Mouse (Mus musculus) embryo, embryonic 11.5 days (tissue): ENCODE measurements around the gene Ece1.

Source experiments
- DNase-seq: peaks from one replicate; pipeline ENCODE4 v3.0.0-alpha.2; 2012; ENCODE audit warnings: low read depth, low spot score

The Ece1 gene

GRCm38 (mm10) chr4:137984212-137984611 lies 122.2 kb downstream of the Ece1 start:
- no peak for DNase-seq

GRCm38 (mm10) chr4:137984746-137985145 lies 122.7 kb downstream of the Ece1 start:
- DNase-seq = no peak

GRCm38 (mm10) chr4:137989426-137989825 lies 127.4 kb downstream of the Ece1 start:
- DNase-seq = no peak

GRCm38 (mm10) chr4:137990433-137990832 lies 128.4 kb downstream of the Ece1 start:
- DNase-seq = no peak

- no peak for DNase-seq
These were observed 129.2 kb downstream of the Ece1 start for GRCm38 (mm10) chr4:137991240-137991639.

- no peak for DNase-seq
These were observed 130.9 kb downstream of the Ece1 start, which contains the start of gene Eif4g3 for GRCm38 (mm10) chr4:137992890-137993289. TSS of gene Eif4g3 (plus strand) at chr4:137993022.

- peak; percentile 95 for DNase-seq
These were observed 131.3 kb downstream of the Ece1 start for GRCm38 (mm10) chr4:137993291-137993758.

GRCm38 (mm10) chr4:137993821-137994561 lies 132.0 kb downstream of the Ece1 start:
- no peak for DNase-seq

- DNase-seq = no peak
These were observed 132.7 kb downstream of the Ece1 start for GRCm38 (mm10) chr4:137994562-137995336.

GRCm38 (mm10) chr4:137995399-137995798 lies 133.4 kb downstream of the Ece1 start:
- no peak for DNase-seq

GRCm38 (mm10) chr4:137998232-137998631 lies 136.2 kb downstream of the Ece1 start:
- no peak for DNase-seq

GRCm38 (mm10) chr4:138000682-138001081 lies 138.6 kb downstream of the Ece1 start:
- peak; percentile 29 for DNase-seq

GRCm38 (mm10) chr4:138003909-138004610 lies 142.0 kb downstream of the Ece1 start:
- DNase-seq = no peak

GRCm38 (mm10) chr4:138005781-138006180 lies 143.7 kb downstream of the Ece1 start:
- DNase-seq = no peak

GRCm38 (mm10) chr4:138006951-138007613 lies 145.0 kb downstream of the Ece1 start:
- no peak for DNase-seq

GRCm38 (mm10) chr4:138008646-138009045 lies 146.6 kb downstream of the Ece1 start:
- DNase-seq = no peak

GRCm38 (mm10) chr4:138009786-138010502 lies 147.9 kb downstream of the Ece1 start:
- no peak for DNase-seq

GRCm38 (mm10) chr4:138013723-138014479 lies 151.9 kb downstream of the Ece1 start:
- no peak for DNase-seq
